Mouse (Mus musculus): ENCODE measurements around the gene Eno3.

GRCm38 (mm10) chr11:70656964-70657363, at the start of gene Eno3:
- no peak for TF ChIP-seq TCF12 (IDR thresholded peaks at IDR 0.05; ENCODE audit: insufficient read depth, poor library complexity, severe bottlenecking)
- TF ChIP-seq MAX (IDR thresholded peaks at IDR 0.05; ENCODE audit: low read depth), result no peak
- TF ChIP-seq POLR2A (IDR thresholded peaks at IDR 0.05; ENCODE audit: insufficient read length, low read depth), result peak; percentile 71
- no peak for TF ChIP-seq SRF (IDR thresholded peaks at IDR 0.05; ENCODE audit: control insufficient read depth, insufficient read length, low read depth)
- TF ChIP-seq MYOD1 (IDR thresholded peaks at IDR 0.05; ENCODE audit: control insufficient read depth in 1 of 3, insufficient read length in 2 of 3, low read depth in 2 of 3), result peak in 1 of 3 experiments; percentile 43
- TF ChIP-seq TCF3 (IDR thresholded peaks at IDR 0.05; ENCODE audit: insufficient read length, low read depth), result no peak
- peak in 1 of 3 experiments; percentile 40 for TF ChIP-seq MYOG (IDR thresholded peaks at IDR 0.05; ENCODE audit: control insufficient read depth in 1 of 3, insufficient read depth in 1 of 3, insufficient read length in 2 of 3, low read depth in 2 of 3)
- peak; percentile 80 for TF ChIP-seq POLR2AphosphoS2 (IDR thresholded peaks at IDR 0.05; ENCODE audit: insufficient read length, low read depth)
- TF ChIP-seq USF1 (IDR thresholded peaks at IDR 0.05; ENCODE audit: low read depth), result no peak
- TF ChIP-seq E2F4 (IDR thresholded peaks at IDR 0.05; ENCODE audit: insufficient read depth), result no peak

Measured in myocyte (in vitro differentiated cells).